Mouse (Mus musculus) erythroblast, adult 5-6 weeks (primary cell): Measurements from ENCODE around the gene Defb43. TPM values are rescaled to one million over a fixed set of nuclear protein-coding genes. Genes with fewer than 3 reads are reported as not detected.

Experiments
- ATAC-seq: replicated peaks from 2 replicates; pipeline ENCODE4 v1.8.0; 2016; ENCODE audit warnings: moderate number of reproducible peaks, mild to moderate bottlenecking, moderate TSS enrichment, inconsistent platforms; ENCODE audit not compliant: poor library complexity, low FRiP score, severe bottlenecking
- total RNA-seq, 2 experiments: library from RNA; stranded (forward) in 1 of 2; stranded (reverse) in 1 of 2; fragments of 150-400 nt in 1 of 2; fragments of 200-764, 138-1000 nt in 1 of 2; gene quantifications; 2 replicates each; pipeline versions ENCODE4 v1.2.3 to v1.2.4; 2015 to 2017; ENCODE audit warnings: low replicate concordance in 2 of 2

Gene Defb43
- total RNA-seq, 2 experiments from 2014 or later: not detected

- ATAC-seq: no peak
Measured at GRCm38 (mm10) chr14:63065391-63065790, 53.8 kb downstream of the Defb43 start.

- ATAC-seq: peak; percentile 62; the same call in 1 of the 2 replicates
Measured at GRCm38 (mm10) chr14:63066630-63067310, 55.2 kb downstream of the Defb43 start.

Other genes starting within 250 kb of the Defb43 start
- 4.8 and 7.9 TPM in 2 replicates for gene Wdfy2, start 174.1 kb upstream of the Defb43 start, total RNA-seq (2015; ENCODE audit: low replicate concordance)
- gene Wdfy2, start 174.1 kb upstream of the Defb43 start, total RNA-seq (2017; ENCODE audit: low replicate concordance): 4.7 and 8.0 TPM in 2 replicates
- not detected in 2 replicates for gene Defb48, start 27.3 kb upstream of the Defb43 start, total RNA-seq (2015; ENCODE audit: low replicate concordance)
- not detected in 2 replicates for gene Defb48, start 27.3 kb upstream of the Defb43 start, total RNA-seq (2017; ENCODE audit: low replicate concordance)
- gene Defb47, start 13.7 kb upstream of the Defb43 start, total RNA-seq (2015; ENCODE audit: low replicate concordance): not detected in 2 replicates
- gene Defb47, start 13.7 kb upstream of the Defb43 start, total RNA-seq (2017; ENCODE audit: low replicate concordance): not detected in 2 replicates
- not detected in 2 replicates for gene Defb42, start 35.2 kb downstream of the Defb43 start, total RNA-seq (2015; ENCODE audit: low replicate concordance)
- not detected in 2 replicates for gene Defb42, start 35.2 kb downstream of the Defb43 start, total RNA-seq (2017; ENCODE audit: low replicate concordance)
- not detected in 2 replicates for gene Defb30, start 38.2 kb downstream of the Defb43 start, total RNA-seq (2015; ENCODE audit: low replicate concordance)
- gene Defb30, start 38.2 kb downstream of the Defb43 start, total RNA-seq (2017; ENCODE audit: low replicate concordance): not detected in 2 replicates